14 mouse cellular contexts compared by ENCODE assay signal in the genomic region with DNA sequence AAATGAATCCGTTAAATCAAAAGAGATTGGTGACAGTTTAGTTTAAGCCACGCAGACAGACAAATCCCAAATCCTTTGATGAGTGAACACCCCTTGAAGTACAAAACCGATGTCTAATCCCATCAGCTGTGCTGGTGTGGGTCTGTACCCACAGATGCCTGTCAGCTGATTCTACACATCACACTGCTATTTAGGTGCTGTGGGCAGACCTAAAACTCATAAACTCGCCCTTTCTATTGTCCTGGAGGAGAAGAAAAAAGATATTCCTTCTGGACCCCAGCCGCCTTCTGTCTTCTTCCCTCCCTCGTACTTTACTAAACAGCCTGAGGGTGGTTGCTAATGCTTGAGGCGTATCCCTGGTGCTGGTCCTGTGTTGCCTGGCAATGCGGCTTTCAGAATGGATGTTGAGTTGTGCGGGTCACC.
DNase-seq lines count a peak whose midpoint lies in the region; ATAC-seq lines count a peak whose summit lies in the region.
"Had no signal": no experiment of that assay in that cellular context is flagged by ENCODE, and none has a peak within 500 bp of the region (broad histone marks: within the 10 kb centered on the region; RNA-seq: fewer than 3 reads in every experiment).

No protein-coding gene starts in this region.

- no peak overlapping the region for H3K4me2 ChIP-seq in forebrain, embryonic 12.5 days
- H3K4me2 ChIP-seq in forebrain, embryonic 14.5 days (ENCODE audit: low read length), result no peak overlapping the region
- 0 out of 2 replicates have a peak overlapping the region, but pooled peaks have one; percentile 18 for H3K4me2 ChIP-seq in midbrain, embryonic 14.5 days (ENCODE audit: low read length)
- H3K4me2 ChIP-seq: liver, embryonic 11.5 days; lung, embryonic 15.5 days had no signal

- no peak overlapping the region for H3K9ac ChIP-seq in forebrain, embryonic 12.5 days
- no peak overlapping the region for H3K9ac ChIP-seq in forebrain, embryonic 14.5 days (ENCODE audit: low read length)
- no peak overlapping the region for H3K9ac ChIP-seq in midbrain, embryonic 14.5 days (replicated peaks; ENCODE audit: low read length)
- H3K9ac ChIP-seq: lung, embryonic 15.5 days had no signal

- no peak overlapping the region for H3K4me3 ChIP-seq in forebrain, embryonic 10.5 days
- no peak overlapping the region for H3K4me3 ChIP-seq in forebrain, embryonic 12.5 days (replicated peaks)
- H3K4me3 ChIP-seq in forebrain, embryonic 14.5 days (ENCODE audit: low read depth, low read length), result no peak overlapping the region
- H3K4me3 ChIP-seq in midbrain, embryonic 14.5 days (replicated peaks; ENCODE audit: low read depth, low read length), result no peak overlapping the region
- H3K4me3 ChIP-seq: lung, embryonic 15.5 days; megakaryocyte, embryonic 14.5 days had no signal

- ATAC-seq in forebrain, embryonic 12.5 days (ENCODE audit: low FRiP score), result no peak
- peak; percentile 62; the same call in 1 of the 2 replicates for ATAC-seq in forebrain, embryonic 14.5 days
- ATAC-seq in midbrain, embryonic 14.5 days (ENCODE audit: low FRiP score, low TSS enrichment), result peak; percentile 84; the same call in 1 of the 2 replicates
- ATAC-seq: intestine, embryonic 16.5 days had no signal

- DNase-seq in forebrain, embryonic 10.5 days (ENCODE audit: extremely low spot score, low spot score), result peak; percentile 18
- peak; percentile 1 for DNase-seq in left cerebral cortex, postnatal 4 days
- no peak for DNase-seq in left cerebral cortex, postnatal 36 days (ENCODE audit: low spot score in 2 of 2)
- peak; percentile 41 for DNase-seq in forebrain, embryonic 14.5 days (ENCODE audit: low spot score)
- peak; percentile 74 for DNase-seq in midbrain, embryonic 14.5 days
- no peak for DNase-seq in kidney, adult 11 months
- DNase-seq in B cell, adult 2 months, result no peak
- DNase-seq: adrenal gland, postnatal 25 days; cerebellum, postnatal 25 days had no signal

- no peaks in the 10 kb centered on the region for H3K27me3 ChIP-seq in forebrain, embryonic 10.5 days (ENCODE audit: poor library complexity, severe bottlenecking)
- no peaks in the 10 kb centered on the region for H3K27me3 ChIP-seq in forebrain, embryonic 12.5 days
- H3K27me3 ChIP-seq in forebrain, embryonic 14.5 days (replicated peaks; ENCODE audit: control insufficient read depth, insufficient read depth, low read length), result no peaks in the 10 kb centered on the region
- H3K27me3 ChIP-seq in midbrain, embryonic 14.5 days (ENCODE audit: control insufficient read depth, insufficient read depth, low read length), result no peaks in the 10 kb centered on the region
- H3K27me3 ChIP-seq: lung, embryonic 15.5 days; megakaryocyte, embryonic 14.5 days had no signal

- peaks cover 14% of the 10 kb centered on the region for H3K4me1 ChIP-seq in forebrain, embryonic 10.5 days
- peaks cover 13% of the 10 kb centered on the region; the same call in 1 of the 2 replicates for H3K4me1 ChIP-seq in forebrain, embryonic 12.5 days
- 0 out of 2 replicates have a peak, but pooled peaks cover 8% of the 10 kb centered on the region for H3K4me1 ChIP-seq in forebrain, embryonic 14.5 days (ENCODE audit: control insufficient read depth, insufficient read depth, low read length)
- H3K4me1 ChIP-seq in midbrain, embryonic 14.5 days (ENCODE audit: control insufficient read depth, insufficient read depth, low read length), result peaks cover 10% of the 10 kb centered on the region; the same call in 1 of the 2 replicates
- H3K4me1 ChIP-seq: lung, embryonic 15.5 days; megakaryocyte, embryonic 14.5 days had no signal

- H3K36me3 ChIP-seq in forebrain, embryonic 10.5 days (replicated peaks), result no peaks in the 10 kb centered on the region
- H3K36me3 ChIP-seq in forebrain, embryonic 12.5 days (replicated peaks), result no peaks in the 10 kb centered on the region
- no peaks in the 10 kb centered on the region for H3K36me3 ChIP-seq in forebrain, embryonic 14.5 days (ENCODE audit: control insufficient read depth, insufficient read depth, low read length)
- no peaks in the 10 kb centered on the region for H3K36me3 ChIP-seq in midbrain, embryonic 14.5 days (ENCODE audit: control insufficient read depth, insufficient read depth, low read length)
- H3K36me3 ChIP-seq: lung, embryonic 15.5 days had no signal

- WGBS in forebrain, embryonic 10.5 days, result 31% methylated on average over 9 of the region's 9 CpGs
- 29% methylated on average over 9 of the region's 9 CpGs for WGBS in forebrain, embryonic 12.5 days
- 33% methylated on average over 9 of the region's 9 CpGs for WGBS in forebrain, embryonic 14.5 days
- 14% methylated on average over 9 of the region's 9 CpGs for WGBS in midbrain, embryonic 14.5 days

- intact Hi-C loops in left cerebral cortex, postnatal 4 days (cut with DNase I), result no loop called here
- intact Hi-C loops in left cerebral cortex, postnatal 36 days (cut with DNase I), result no loop called here

- H3K9me3 ChIP-seq in forebrain, embryonic 10.5 days, result no peaks in the 10 kb centered on the region
- H3K9me3 ChIP-seq in forebrain, embryonic 12.5 days, result no peaks in the 10 kb centered on the region
- H3K9me3 ChIP-seq in forebrain, embryonic 14.5 days (replicated peaks; ENCODE audit: control insufficient read depth, low read length), result no peaks in the 10 kb centered on the region
- H3K9me3 ChIP-seq in midbrain, embryonic 14.5 days (ENCODE audit: control insufficient read depth, low read length), result no peaks in the 10 kb centered on the region
- H3K9me3 ChIP-seq: lung, embryonic 15.5 days had no signal

- H3K27ac ChIP-seq in forebrain, embryonic 10.5 days, result peak overlapping the region; percentile 35; the same call in 1 of the 2 replicates
- H3K27ac ChIP-seq in forebrain, embryonic 12.5 days, result no peak overlapping the region
- no peak overlapping the region for H3K27ac ChIP-seq in forebrain, embryonic 14.5 days (ENCODE audit: low read depth, low read length)
- H3K27ac ChIP-seq in midbrain, embryonic 14.5 days (replicated peaks; ENCODE audit: low read depth, low read length), result no peak overlapping the region; the same call in 1 of the 2 replicates
- H3K27ac ChIP-seq: lung, embryonic 15.5 days had no signal

Comparison
In these comparisons a context has a peak if more than half of its experiments do, and no peak if none do; other contexts are left out.
1. DNase-seq: peak in forebrain, embryonic 10.5 days (single experiment), left cerebral cortex, postnatal 4 days (single experiment), forebrain, embryonic 14.5 days (single experiment) and midbrain, embryonic 14.5 days (single experiment); none in left cerebral cortex, postnatal 36 days (0 of 2), kidney, adult 11 months (single experiment) and B cell, adult 2 months (0 of 2).